Mouse (Mus musculus) hindbrain, embryonic 15.5 days (tissue): ENCODE results near the gene Slc26a8. TPM values are rescaled to one million over a fixed set of nuclear protein-coding genes. Genes with fewer than 3 reads are reported as not detected.
"Not testable (repeated sequence)": the region's sequence is repeated elsewhere in the genome, so short reads cannot be mapped to it uniquely, and the experiment has no call there.

Experiments used
- ATAC-seq: fragments of 200-750 bp; cut with Nextera tagmentation; 2 replicates; pipeline ENCODE4 v1.8.0; 2017; ENCODE audit warnings: low read depth, moderate number of reproducible peaks, moderate TSS enrichment; ENCODE audit not compliant: low FRiP score
- H3K27ac ChIP-seq: fragments of 300-500 bp; sonication (generic); replicated peaks from 2 replicates; pipeline ENCODE4 v1.5.1; 2015; ENCODE audit warnings: mild to moderate bottlenecking, inconsistent platforms
- H3K27me3 ChIP-seq: fragments of 300-500 bp; sonication (generic); 2 replicates; pipeline ENCODE4 v1.6.1; 2015; ENCODE audit warnings: control low read depth, inconsistent platforms
- H3K36me3 ChIP-seq: fragments of 300-500 bp; sonication (generic); 2 replicates; pipeline ENCODE4 v1.6.1; 2015; ENCODE audit warnings: control low read depth, inconsistent platforms
- H3K4me1 ChIP-seq: fragments of 300-500 bp; sonication (generic); replicated peaks from 2 replicates; pipeline ENCODE4 v1.6.1; 2015; ENCODE audit warnings: control low read depth, inconsistent platforms
- H3K4me2 ChIP-seq: fragments of 300-500 bp; sonication (generic); 2 replicates; pipeline ENCODE4 v1.6.1; 2015; ENCODE audit warnings: moderate library complexity, mild to moderate bottlenecking, inconsistent platforms
- H3K4me3 ChIP-seq: fragments of 300-500 bp; sonication (generic); 2 replicates; pipeline ENCODE4 v1.5.1; 2015; ENCODE audit warnings: mild to moderate bottlenecking, inconsistent platforms
- H3K9ac ChIP-seq: fragments of 300-500 bp; sonication (generic); 2 replicates; pipeline ENCODE4 v1.6.1; 2015; ENCODE audit warnings: inconsistent platforms
- H3K9me3 ChIP-seq: fragments of 300-500 bp; sonication (generic); 2 replicates; pipeline ENCODE4 v1.6.1; 2016; ENCODE audit warnings: control low read depth, inconsistent platforms
- WGBS: fragments of 180-500 bp; shearing (Covaris S2); methylation state at CpG from one replicate; pipeline ENCODE4 v1.1.7; 2015; 5-methylcytosine and 5-hydroxymethylcytosine counted together
- polyA plus RNA-seq: library from polyadenylated mRNA; unstranded; fragments of >200 nt; fragmentation: Nextera tagmentation; extraction: Ambion mirVana; gene quantifications from 2 replicates; pipeline ENCODE4 v1.2.1, GENCODE M21; 2015

Slc26a8 gene
- 1.5 and 1.8 TPM in 2 replicates for polyA plus RNA-seq

DNA sequence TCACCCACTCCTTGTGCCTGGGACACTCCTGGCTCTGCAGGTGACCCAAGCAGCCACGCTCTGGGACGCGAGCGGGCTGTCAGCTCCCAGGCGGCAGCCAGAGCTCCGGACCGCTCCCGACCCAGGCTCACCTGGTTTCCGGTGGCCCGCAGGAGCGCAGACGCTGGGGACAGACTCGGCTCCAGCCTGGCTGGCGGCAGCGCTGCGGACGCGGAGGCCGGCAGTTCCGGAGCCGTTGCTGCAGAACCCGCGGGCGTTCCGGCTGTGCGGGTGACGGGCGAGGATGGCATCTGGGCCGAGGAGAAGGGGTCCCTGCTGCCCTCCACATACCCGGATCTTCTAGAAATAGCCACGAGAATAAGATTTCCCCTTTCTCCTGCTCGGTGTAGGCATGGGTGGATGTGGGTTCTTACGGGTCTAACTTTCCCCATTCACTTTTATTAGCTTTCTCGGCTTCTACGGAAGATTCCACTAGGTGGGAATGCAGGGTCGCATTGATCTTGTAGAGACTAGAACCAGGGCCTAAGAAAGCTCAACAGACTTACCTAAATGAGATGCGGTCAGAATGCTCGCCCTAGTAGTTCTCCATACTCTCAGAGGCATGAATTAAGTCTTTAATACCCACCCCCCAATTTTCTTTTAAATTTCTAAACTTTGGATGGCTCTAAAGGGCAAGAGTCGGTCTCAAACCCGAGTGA, at the start of gene Slc26a8:
TSS of gene Slc26a8 (minus strand) at position 648 of the 698 bp plus-strand sequence.
- Histone ChIP-seq H3K9me3 (no peaks in the 10 kb centered on the region), H3K4me2 (peak within 1 kb of the TSS; percentile 82), H3K9ac (peak within 1 kb of the TSS; percentile 81), H3K4me3 (peak within 1 kb of the TSS; percentile 89), H3K36me3 (no peaks in the 10 kb centered on the region), H3K27ac (peak within 1 kb of the TSS; percentile 96), H3K27me3 (0 out of 2 replicates have a peak, but pooled peaks cover 4% of the 10 kb centered on the region), H3K4me1 (peaks cover 33% of the 10 kb centered on the region)
- no peak for ATAC-seq
- 10% methylated on average over 40 of the region's 40 CpGs for WGBS

DNA sequence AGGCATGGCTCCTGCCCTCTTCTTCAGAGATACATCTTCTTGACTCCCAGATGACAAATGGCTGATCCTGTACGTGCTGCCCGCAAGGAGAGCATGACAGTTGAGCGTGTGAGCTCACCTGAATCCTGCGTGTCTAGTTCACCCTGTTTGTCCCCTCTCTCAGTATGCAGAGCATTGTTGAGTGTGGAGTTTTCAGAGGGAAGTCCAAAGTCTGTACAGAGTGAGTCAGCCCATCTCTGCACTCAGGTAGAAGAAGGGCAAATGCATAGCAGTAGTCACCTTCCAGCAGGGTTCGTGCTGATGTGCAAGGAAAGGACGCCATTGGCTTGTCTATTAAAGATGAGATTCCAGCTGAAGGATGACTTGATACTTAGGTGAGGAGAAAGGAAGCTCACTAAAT, 49.2 kb upstream of the Slc26a8 start:
- Histone ChIP-seq H3K27ac (no peak overlapping the region), H3K36me3 (peaks cover 55% of the 10 kb centered on the region), H3K9me3 (no peaks in the 10 kb centered on the region), H3K4me3 (no peak overlapping the region), H3K4me2 (no peak overlapping the region), H3K4me1 (no peaks in the 10 kb centered on the region), H3K27me3 (no peaks in the 10 kb centered on the region), H3K9ac (no peak overlapping the region)
- ATAC-seq = no peak
- 94% methylated on average over 6 of the region's 6 CpGs for WGBS

DNA sequence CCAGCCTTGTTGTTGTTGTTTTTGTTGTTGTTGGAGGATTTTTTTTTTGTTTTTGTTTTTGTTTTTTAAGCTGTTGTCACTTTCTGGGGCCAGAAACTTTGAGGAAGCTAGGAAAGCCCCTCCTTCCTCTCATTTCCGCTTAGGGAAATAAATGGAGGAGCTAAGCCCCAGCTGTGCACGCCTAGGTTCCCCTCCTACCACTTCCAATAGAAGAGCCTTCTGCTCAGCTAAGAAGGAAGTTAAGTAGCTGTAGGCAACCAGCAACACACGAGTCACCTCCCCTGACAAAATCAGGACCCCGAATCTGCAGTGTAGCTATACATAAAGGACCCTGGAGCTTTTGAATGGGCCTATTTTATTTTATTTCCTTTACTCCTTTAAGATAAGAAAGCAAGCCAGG, 47.9 kb upstream of the Slc26a8 start:
- Histone ChIP-seq H3K27me3 (no peaks in the 10 kb centered on the region), H3K4me2 (no peak overlapping the region), H3K36me3 (peaks cover 49% of the 10 kb centered on the region), H3K4me1 (no peaks in the 10 kb centered on the region), H3K9me3 (no peaks in the 10 kb centered on the region), H3K4me3 (no peak overlapping the region), H3K27ac (no peak overlapping the region), H3K9ac (no peak overlapping the region)
- WGBS = 95% methylated on average over 4 of the region's 4 CpGs
- no peak for ATAC-seq

- no peak overlapping the region for H3K27ac ChIP-seq
- H3K4me1 ChIP-seq = no peaks in the 10 kb centered on the region
- no peak overlapping the region for H3K4me3 ChIP-seq
- no peak overlapping the region for H3K4me2 ChIP-seq
- no peak for ATAC-seq
- H3K9me3 ChIP-seq = no peaks in the 10 kb centered on the region
- 82% methylated on average over 4 of the region's 4 CpGs for WGBS
- peaks cover 50% of the 10 kb centered on the region for H3K36me3 ChIP-seq
- no peaks in the 10 kb centered on the region for H3K27me3 ChIP-seq
- no peak overlapping the region for H3K9ac ChIP-seq
Observed at GRCm38 (mm10) chr17:28736486-28736885, 46.5 kb upstream of the Slc26a8 start.

GRCm38 (mm10) chr17:28735317-28736105, 45.5 kb upstream of the Slc26a8 start:
- H3K27me3 ChIP-seq = no peaks in the 10 kb centered on the region
- H3K4me2 ChIP-seq = no peak overlapping the region
- H3K4me3 ChIP-seq = no peak overlapping the region
- H3K4me1 ChIP-seq = no peaks in the 10 kb centered on the region
- no peak for ATAC-seq
- H3K36me3 ChIP-seq = peaks cover 52% of the 10 kb centered on the region
- H3K9me3 ChIP-seq = no peaks in the 10 kb centered on the region
- no peak overlapping the region for H3K9ac ChIP-seq
- 95% methylated on average over 6 of the region's 6 CpGs for WGBS
- H3K27ac ChIP-seq = no peak overlapping the region

DNA sequence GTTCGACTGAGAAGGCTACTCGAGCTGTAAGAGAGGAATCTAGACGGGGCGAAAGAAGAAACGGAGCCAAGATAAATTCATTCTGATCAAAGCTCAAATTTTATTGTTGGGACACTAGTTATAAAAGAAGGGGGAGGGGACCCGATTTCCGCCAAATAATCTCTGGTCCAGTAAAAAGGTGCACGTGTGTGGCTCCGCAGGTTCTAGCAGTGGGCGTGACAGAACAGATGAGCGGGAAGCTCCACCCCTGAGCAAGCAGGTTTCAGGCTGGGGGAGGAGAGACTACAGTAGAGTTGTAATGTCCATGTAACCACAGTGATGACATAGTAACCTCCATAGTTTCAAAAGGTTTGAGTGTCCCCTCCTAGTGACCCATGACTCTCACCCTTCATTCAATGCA, 37.5 kb upstream of the Slc26a8 start:
- peaks cover 61% of the 10 kb centered on the region for H3K36me3 ChIP-seq
- 92% methylated on average over 11 of the region's 11 CpGs for WGBS
- H3K9me3 ChIP-seq = not testable (repeated sequence)

DNA sequence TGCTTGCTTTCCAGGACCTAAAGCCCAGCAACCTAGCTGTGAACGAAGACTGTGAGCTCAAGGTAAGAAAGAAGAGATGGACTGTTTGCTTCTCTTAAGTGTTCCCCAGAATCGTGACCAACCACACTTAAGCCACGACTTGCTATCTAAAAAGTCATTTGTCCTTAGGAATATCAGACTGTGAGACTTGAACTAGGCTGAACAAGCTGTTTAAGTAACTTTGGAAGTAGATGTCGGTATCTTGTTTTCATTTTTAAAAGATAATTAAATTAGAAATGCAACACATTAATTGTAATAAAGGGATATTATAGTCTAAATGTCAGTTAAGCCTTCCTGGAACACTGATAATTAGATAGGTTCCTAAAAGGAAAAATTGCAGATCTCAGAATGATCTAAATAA, 35.8 kb upstream of the Slc26a8 start, which contains the start of gene AC170998.1:
TSS of gene AC170998.1 (plus strand) at position 301 of the 400 bp plus-strand sequence.
- no peak for ATAC-seq

More for the DNA sequence above, 37.5 kb upstream of the Slc26a8 start:
- ATAC-seq, H3K4me2 ChIP-seq, H3K4me3 ChIP-seq, H3K4me1 ChIP-seq, H3K27me3 ChIP-seq, H3K27ac ChIP-seq, H3K9ac ChIP-seq: not testable (repeated sequence)

GRCm38 (mm10) chr17:28717535-28717934, 27.5 kb upstream of the Slc26a8 start:
- 76% methylated on average over 3 of the region's 3 CpGs for WGBS
- no peak for ATAC-seq
- peaks cover 46% of the 10 kb centered on the region for H3K36me3 ChIP-seq
- no peak overlapping the region for H3K27ac ChIP-seq
- H3K4me3 ChIP-seq = no peak overlapping the region
- H3K4me2 ChIP-seq = no peak overlapping the region
- H3K27me3 ChIP-seq = no peaks in the 10 kb centered on the region
- no peaks in the 10 kb centered on the region for H3K9me3 ChIP-seq
- H3K9ac ChIP-seq = no peak overlapping the region
- H3K4me1 ChIP-seq = no peaks in the 10 kb centered on the region

More for the DNA sequence above, 35.8 kb upstream of the Slc26a8 start, which contains the start of gene AC170998.1:
- Histone ChIP-seq H3K9ac (no peak within 1 kb of the TSS), H3K4me2 (no peak within 1 kb of the TSS), H3K36me3 (peaks cover 47% of the 10 kb centered on the region), H3K4me1 (no peaks in the 10 kb centered on the region), H3K9me3 (no peaks in the 10 kb centered on the region), H3K4me3 (no peak within 1 kb of the TSS), H3K27ac (no peak within 1 kb of the TSS), H3K27me3 (no peaks in the 10 kb centered on the region)
- 95% methylated on average over 4 of the region's 4 CpGs for WGBS

GRCm38 (mm10) chr17:28715832-28716548, 26.0 kb upstream of the Slc26a8 start:
- no peaks in the 10 kb centered on the region for H3K9me3 ChIP-seq
- H3K9ac ChIP-seq = no peak overlapping the region
- H3K4me2 ChIP-seq = no peak overlapping the region
- no peaks in the 10 kb centered on the region for H3K4me1 ChIP-seq
- peaks cover 46% of the 10 kb centered on the region for H3K36me3 ChIP-seq
- no peaks in the 10 kb centered on the region for H3K27me3 ChIP-seq
- 73% methylated on average over 7 of the region's 7 CpGs for WGBS
- ATAC-seq = no peak
- H3K4me3 ChIP-seq = no peak overlapping the region
- no peak overlapping the region for H3K27ac ChIP-seq

DNA sequence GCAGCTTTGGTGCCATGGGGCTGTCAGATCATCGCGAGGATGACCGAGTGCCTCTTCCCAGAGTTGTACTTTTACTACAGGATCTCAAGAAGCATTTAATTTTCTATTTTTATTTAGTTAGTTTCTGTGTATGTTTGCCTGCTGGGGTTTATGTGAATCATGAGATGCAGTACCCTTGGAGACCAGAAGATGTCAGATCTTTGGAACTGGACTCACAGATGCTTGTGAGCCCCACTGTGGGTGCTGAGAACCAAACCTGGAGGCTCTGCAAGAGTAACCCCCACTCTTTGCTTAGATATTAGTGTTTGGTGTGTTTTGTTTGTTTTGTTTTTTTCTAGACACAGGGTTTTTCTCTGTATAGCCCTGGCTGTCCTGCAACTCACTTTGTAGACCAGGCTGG, 24.0 kb upstream of the Slc26a8 start:
- Histone ChIP-seq H3K36me3 (peaks cover 31% of the 10 kb centered on the region), H3K9me3 (no peaks in the 10 kb centered on the region), H3K4me3 (no peak overlapping the region), H3K4me2 (no peak overlapping the region), H3K27ac (no peak overlapping the region), H3K27me3 (no peaks in the 10 kb centered on the region), H3K4me1 (0 out of 2 replicates have a peak, but pooled peaks cover 6% of the 10 kb centered on the region), H3K9ac (no peak overlapping the region)
- WGBS = 98% methylated on average over 3 of the region's 3 CpGs
- ATAC-seq = no peak

- H3K9ac ChIP-seq = no peak overlapping the region
- H3K27ac ChIP-seq = no peak overlapping the region
- H3K4me2 ChIP-seq = no peak overlapping the region
- H3K36me3 ChIP-seq = peaks cover 31% of the 10 kb centered on the region
- H3K4me1 ChIP-seq = 0 out of 2 replicates have a peak, but pooled peaks cover 8% of the 10 kb centered on the region
- 85% methylated on average over 6 of the region's 6 CpGs for WGBS
- no peak overlapping the region for H3K4me3 ChIP-seq
- ATAC-seq = no peak
- no peaks in the 10 kb centered on the region for H3K27me3 ChIP-seq
- no peaks in the 10 kb centered on the region for H3K9me3 ChIP-seq
Observed at GRCm38 (mm10) chr17:28712305-28712704, 22.3 kb upstream of the Slc26a8 start.

DNA sequence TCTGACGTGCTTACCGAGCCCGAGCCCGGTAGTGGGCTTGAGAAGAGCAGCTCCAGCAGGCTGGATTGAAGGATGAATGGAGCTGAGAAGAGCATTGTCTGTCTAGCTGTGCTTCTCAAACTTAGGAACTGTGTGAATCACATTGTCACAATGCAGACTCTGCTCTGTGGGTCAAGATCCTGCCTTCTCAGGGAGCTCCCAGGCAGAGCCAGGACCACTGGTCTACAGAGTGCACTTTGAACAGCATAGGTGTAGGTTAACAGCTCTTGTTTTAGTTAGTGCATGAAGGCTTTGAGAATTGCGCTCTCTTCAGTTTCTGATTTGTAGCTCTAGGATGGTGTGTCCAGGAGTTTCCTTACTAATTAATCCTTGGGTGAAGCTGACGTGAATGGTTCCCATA, 21.2 kb upstream of the Slc26a8 start:
- no peak for ATAC-seq
- Histone ChIP-seq H3K9ac (no peak overlapping the region), H3K27me3 (no peaks in the 10 kb centered on the region), H3K4me3 (no peak overlapping the region), H3K27ac (no peak overlapping the region), H3K4me1 (peaks cover 13% of the 10 kb centered on the region; the same call in 1 of the 2 replicates), H3K36me3 (peaks cover 25% of the 10 kb centered on the region), H3K9me3 (no peaks in the 10 kb centered on the region), H3K4me2 (no peak overlapping the region)
- 86% methylated on average over 6 of the region's 6 CpGs for WGBS
